ENCODE assay signal across 10 mouse cellular contexts in the genomic region with DNA sequence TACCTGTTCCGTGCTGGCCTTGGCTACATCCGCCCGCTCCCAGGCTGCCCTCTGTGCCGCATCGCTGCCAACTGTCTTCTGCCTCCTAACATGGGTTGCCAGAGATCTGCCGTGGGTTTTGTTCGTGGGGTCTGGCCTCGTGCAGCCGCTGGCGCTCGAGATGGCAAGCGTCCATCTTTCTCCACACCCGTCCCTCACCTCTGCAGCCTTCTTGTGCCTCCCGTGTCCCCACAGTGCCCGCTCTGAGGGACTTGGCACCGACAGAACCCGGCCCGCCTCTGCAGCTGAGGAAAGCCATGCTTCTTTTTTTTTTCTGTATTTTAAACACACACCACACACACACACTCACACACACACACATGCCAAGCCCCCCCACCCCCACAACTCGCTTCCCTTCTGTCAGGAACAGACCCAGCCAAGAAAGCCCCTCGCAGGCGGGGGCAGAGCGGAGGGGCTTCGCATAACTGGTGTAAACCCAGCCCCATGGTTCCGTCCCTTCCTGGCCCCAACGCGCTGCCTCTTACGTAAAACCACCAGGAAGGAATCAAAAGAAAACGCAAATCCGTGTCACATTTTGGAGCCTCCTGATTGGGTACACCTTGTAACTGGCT. TPM values are rescaled to one million over a fixed set of nuclear protein-coding genes. Genes with fewer than 3 reads are reported as not detected.
DNase-seq lines count a peak whose midpoint lies in the region; ATAC-seq lines count a peak whose summit lies in the region.
"Had no signal": no experiment of that assay in that cellular context is flagged by ENCODE, and none has a peak within 500 bp of the region (broad histone marks: within the 10 kb centered on the region; RNA-seq: fewer than 3 reads in every experiment).

No protein-coding gene starts in this region.

- 74% methylated on average over 29 of the region's 29 CpGs for WGBS in neural tube, embryonic 13.5 days

- H3K36me3 ChIP-seq in neural tube, embryonic 13.5 days: no peaks in the 10 kb centered on the region

- intact Hi-C loops in left cerebral cortex, postnatal 36 days (cut with DNase I): loop anchor here (1.0 to 5.0 kb wide), 2 partner anchors 17 to 75 kb away; no protein-coding TSS in a partner anchor

- no peak for DNase-seq in neural tube, embryonic 10.5 days (ENCODE audit: extremely low spot score, low spot score)
- DNase-seq in frontal cortex, postnatal 10 days (ENCODE audit: low spot score in 2 of 2): peak; percentile 68 to 72
- DNase-seq in left cerebral cortex, postnatal 36 days (ENCODE audit: low spot score in 2 of 2): peak; percentile 67 to 68
- DNase-seq in yolk sac, embryonic 10.5 days (ENCODE audit: low spot score): no peak
- DNase-seq in adrenal gland, postnatal 14 days: no peak
- DNase-seq in heart, adult 8-10 months (ENCODE audit: low spot score): no peak
- DNase-seq: gastrocnemius, postnatal 36 days had no signal

- peak overlapping the region; percentile 48 for H3K4me2 ChIP-seq in neural tube, embryonic 13.5 days

- H3K27me3 ChIP-seq in neural tube, embryonic 13.5 days: peaks cover 12% of the 10 kb centered on the region; the same call in 1 of the 2 replicates

- peaks cover 53% of the 10 kb centered on the region for H3K4me1 ChIP-seq in neural tube, embryonic 13.5 days (replicated peaks)

- ATAC-seq in neural tube, embryonic 13.5 days (ENCODE audit: low read depth): peak; percentile 33; the same call in 1 of the 2 replicates
- ATAC-seq in erythroid progenitor cell, adult 5-6 weeks (replicated peaks; ENCODE audit: low FRiP score, poor library complexity, severe bottlenecking): no peak

- peak overlapping the region; percentile 63 for H3K9ac ChIP-seq in neural tube, embryonic 13.5 days

- peak overlapping the region; percentile 99 for H3K27ac ChIP-seq in neural tube, embryonic 13.5 days (replicated peaks)
- H3K27ac ChIP-seq: stomach, postnatal 0 days had no signal

- H3K9me3 ChIP-seq in neural tube, embryonic 13.5 days: no peaks in the 10 kb centered on the region

- peak overlapping the region; percentile 29 for H3K4me3 ChIP-seq in neural tube, embryonic 13.5 days

RNA-seq across cellular contexts. Expression of gene Acsf3, which starts 23.1 kb away (rescaled TPM):
- 15.6 and 17.1 TPM in 2 replicates for polyA plus RNA-seq in neural tube, embryonic 13.5 days (2015; fragmentation: Nextera tagmentation; extraction: Ambion mirVana)
- 10 to 100 TPM; 20.5 to 23.9 TPM for total RNA-seq in left cerebral cortex, postnatal 36 days (2021)
- total RNA-seq in erythroid progenitor cell, adult 5-6 weeks (2015; ENCODE audit: low replicate concordance): 1.4 and 1.7 TPM in 2 replicates
- 1.2 and 2.3 TPM in 2 replicates for total RNA-seq in erythroid progenitor cell, adult 5-6 weeks (2017; ENCODE audit: low replicate concordance)
- 48.0 and 50.6 TPM in 2 replicates for total RNA-seq in adrenal gland, postnatal 14 days (2021)
- 10 to 100 TPM; 35.2 to 36.2 (median 35.3) TPM for total RNA-seq in heart, adult 8-10 months (2022)

RNA-seq across cellular contexts. Expression of gene Cbfa2t3, which starts 53.3 kb away (rescaled TPM):
- polyA plus RNA-seq in neural tube, embryonic 13.5 days (2015; fragmentation: Nextera tagmentation; extraction: Ambion mirVana): 21.2 and 22.2 TPM in 2 replicates
- total RNA-seq in left cerebral cortex, postnatal 36 days (2021): 10 to 100 TPM; 26.2 to 37.5 TPM
- 4.0 and 16.8 TPM in 2 replicates for total RNA-seq in erythroid progenitor cell, adult 5-6 weeks (2015; ENCODE audit: low replicate concordance)
- 1.5 and 7.6 TPM in 2 replicates for total RNA-seq in erythroid progenitor cell, adult 5-6 weeks (2017; ENCODE audit: low replicate concordance)
- 13.6 and 14.9 TPM in 2 replicates for total RNA-seq in adrenal gland, postnatal 14 days (2021)
- 10 to 100 TPM; 15.1 to 22.1 (median 18.2) TPM for total RNA-seq in heart, adult 8-10 months (2022)

Comparison
In these comparisons a context has a peak if more than half of its experiments do, and no peak if none do; other contexts are left out.
1. DNase-seq: peak in frontal cortex, postnatal 10 days (2 of 2) and left cerebral cortex, postnatal 36 days (2 of 2); none in neural tube, embryonic 10.5 days (single experiment), yolk sac, embryonic 10.5 days (single experiment), adrenal gland, postnatal 14 days (single experiment) and heart, adult 8-10 months (single experiment).
2. RNA of gene Acsf3, which starts 23.1 kb away (total RNA-seq): 48.0 to 50.6 TPM in adrenal gland, postnatal 14 days, 35.2 to 36.2 TPM in heart, adult 8-10 months and 20.5 to 23.9 TPM in left cerebral cortex, postnatal 36 days; 1.2 to 2.3 TPM in erythroid progenitor cell, adult 5-6 weeks; every median in the first group is over 4 times any median in the second.